Mouse (Mus musculus): ENCODE data around the gene Mms19.
A peak's percentile ranks its signal among the peaks of the same experiment; 100 is the strongest.

Mms19 gene

GRCm38 (mm10) chr19:41998770-41999548, 18.0 kb upstream of the Mms19 start:
- ATAC-seq (ENCODE audit: low TSS enrichment): no peak

DNA sequence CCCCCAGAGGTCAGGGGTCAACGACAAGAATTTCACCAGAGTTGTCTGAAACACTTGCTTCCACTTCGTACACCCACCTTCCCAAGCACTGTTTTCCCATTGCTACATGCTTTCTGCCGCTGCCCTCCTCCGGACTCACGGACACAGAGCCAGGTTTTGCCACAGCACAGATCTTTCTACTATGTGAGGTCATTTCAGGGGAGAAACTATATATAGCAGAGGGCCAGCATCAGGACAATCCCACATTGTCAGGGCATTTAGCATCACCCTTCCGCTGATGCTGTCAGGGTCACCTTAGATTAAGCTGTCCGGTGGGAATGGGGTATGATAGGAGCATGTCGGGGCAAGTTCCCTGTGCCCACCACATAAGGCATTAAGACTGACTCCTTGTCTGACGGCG, 16.1 kb upstream of the Mms19 start:
- ATAC-seq (ENCODE audit: low TSS enrichment): no peak

- ATAC-seq (ENCODE audit: low TSS enrichment): no peak
Observed at GRCm38 (mm10) chr19:41995483-41995882, 14.5 kb upstream of the Mms19 start.

DNA sequence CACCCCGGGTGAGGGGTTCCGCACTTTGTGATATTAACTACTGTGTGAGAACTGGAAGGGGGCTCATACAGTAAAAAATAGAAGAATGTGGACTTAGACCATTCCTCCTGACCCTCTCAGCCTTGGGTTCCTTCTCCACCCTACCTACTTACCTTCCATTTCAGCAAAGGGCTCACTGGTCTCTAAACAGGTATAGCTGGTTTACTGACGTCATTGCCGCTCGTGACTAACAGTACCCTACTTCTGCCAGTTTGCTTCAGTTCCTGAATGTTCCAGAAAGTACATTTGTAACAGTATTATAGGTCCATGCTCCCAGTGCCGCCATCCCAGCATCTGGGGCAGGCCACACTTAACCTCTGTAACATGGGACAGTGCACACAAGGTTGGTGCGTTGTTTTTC, 13.1 kb upstream of the Mms19 start:
- no peak for ATAC-seq (ENCODE audit: low TSS enrichment)

- peak; percentile 88 for ATAC-seq (ENCODE audit: low TSS enrichment)
Observed at GRCm38 (mm10) chr19:41993484-41993883, 12.5 kb upstream of the Mms19 start.

DNA sequence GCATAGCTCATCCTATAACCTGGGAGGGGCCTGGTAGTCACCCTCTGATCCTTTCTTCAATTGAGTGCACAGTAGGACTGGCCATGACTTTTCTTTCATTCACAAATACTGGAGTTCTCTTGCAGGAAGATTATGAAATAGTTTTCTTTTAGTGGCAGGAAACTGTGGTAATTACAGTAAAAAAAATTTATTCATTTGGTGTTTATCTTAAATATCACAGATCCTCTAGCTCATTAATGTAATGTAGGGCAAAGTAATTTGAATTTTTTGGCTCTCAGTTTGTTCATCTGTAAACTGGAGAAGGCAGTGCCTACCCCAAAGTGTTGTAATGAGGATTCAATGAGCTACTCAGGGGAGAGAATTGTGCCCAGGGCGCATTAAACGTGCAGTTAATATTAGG, 12.0 kb upstream of the Mms19 start:
- no peak for ATAC-seq (ENCODE audit: low TSS enrichment)

DNA sequence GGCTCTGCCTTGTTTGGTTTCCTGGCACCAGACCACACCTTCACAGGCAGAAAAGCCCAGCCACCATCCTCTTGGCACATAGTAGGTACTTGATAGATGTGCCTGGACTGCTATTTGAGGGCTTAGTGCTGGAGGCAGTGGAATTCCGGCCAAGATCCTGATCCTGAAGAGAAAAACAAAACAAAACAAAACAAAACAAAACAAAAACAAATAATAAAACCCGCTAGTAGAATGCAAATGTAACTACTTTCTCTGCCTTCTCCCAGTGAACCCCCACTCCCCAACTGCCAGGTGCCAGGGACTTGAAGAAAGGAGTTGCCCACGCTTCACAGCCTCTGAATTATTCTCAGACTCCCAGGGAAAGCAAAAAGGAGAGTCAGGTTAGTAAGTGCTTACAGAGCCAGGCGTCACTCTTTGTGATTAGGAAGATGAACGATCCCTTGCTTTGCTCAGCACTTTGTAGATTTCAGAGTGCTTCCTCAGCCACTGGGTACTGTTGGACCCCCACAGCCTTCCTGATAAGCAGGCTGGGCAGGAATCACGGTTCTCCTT, 11.0 kb upstream of the Mms19 start:
- 0 out of 2 replicates have a peak, but pooled peaks have one; percentile 20 for ATAC-seq (ENCODE audit: low TSS enrichment)

- no peak for ATAC-seq (ENCODE audit: low TSS enrichment)
Observed at GRCm38 (mm10) chr19:41989810-41990209, 8.9 kb upstream of the Mms19 start.

DNA sequence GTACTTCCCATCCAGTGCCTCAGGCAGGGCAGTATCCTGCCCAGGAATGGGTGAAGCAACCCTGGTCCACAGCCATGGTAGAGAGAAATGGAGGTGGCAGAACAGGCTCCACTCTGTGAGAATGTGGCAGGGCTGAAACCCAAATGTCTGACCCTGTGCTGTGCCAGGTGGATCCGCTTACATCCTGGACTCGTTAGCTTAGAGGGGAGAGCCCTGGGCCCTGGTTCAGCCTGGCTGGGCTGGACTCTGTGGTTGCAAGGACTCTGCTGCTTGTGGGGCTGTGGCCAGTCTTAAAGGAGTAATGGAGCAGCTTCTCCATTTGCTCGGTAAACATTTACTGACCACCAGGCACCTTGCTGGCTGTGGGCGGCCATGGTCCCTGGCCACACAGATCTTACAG, 6.2 kb upstream of the Mms19 start:
- no peak for ATAC-seq (ENCODE audit: low TSS enrichment)

DNA sequence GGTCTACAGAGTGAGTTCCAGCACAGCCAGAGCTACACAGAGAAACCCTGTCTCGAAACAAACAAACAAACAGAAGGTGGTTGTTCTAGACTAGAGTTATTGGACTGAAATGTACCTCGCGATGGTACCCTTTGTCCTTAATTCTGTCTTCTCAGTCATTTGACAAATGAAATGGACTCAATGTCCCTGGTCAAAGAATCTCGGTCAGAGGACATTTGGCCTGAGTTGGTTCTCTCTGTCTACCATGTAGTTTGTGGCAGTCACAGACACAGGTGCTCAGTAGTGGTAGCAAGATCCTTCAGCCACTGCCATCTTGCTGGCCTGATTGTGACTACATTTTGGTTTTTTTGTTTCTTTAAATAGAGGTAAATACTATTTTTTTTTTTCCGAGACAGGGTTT, 5.0 kb upstream of the Mms19 start:
- ATAC-seq (ENCODE audit: low TSS enrichment): no peak

DNA sequence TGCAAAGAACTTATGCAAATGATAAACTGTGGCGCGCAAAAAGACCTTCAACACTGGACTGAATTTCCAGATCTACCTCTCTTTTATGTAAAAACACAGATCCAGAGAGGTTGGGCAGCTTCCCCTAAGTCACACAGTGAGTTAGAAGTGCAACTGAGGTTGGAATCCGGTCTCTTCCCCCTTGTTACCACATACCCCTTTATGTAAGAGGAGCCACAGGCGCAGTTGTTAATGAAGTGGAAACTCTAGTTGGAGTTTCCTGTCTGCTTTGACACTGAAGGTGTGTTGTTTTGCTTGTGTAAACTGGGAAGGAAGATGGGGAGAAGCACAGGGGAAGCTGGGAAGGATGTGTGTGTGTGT, 1.8 kb upstream of the Mms19 start:
- ATAC-seq (ENCODE audit: low TSS enrichment): no peak

GRCm38 (mm10) chr19:41981931-41982790, 1.2 kb upstream of the Mms19 start:
- no peak for ATAC-seq (ENCODE audit: low TSS enrichment)

DNA sequence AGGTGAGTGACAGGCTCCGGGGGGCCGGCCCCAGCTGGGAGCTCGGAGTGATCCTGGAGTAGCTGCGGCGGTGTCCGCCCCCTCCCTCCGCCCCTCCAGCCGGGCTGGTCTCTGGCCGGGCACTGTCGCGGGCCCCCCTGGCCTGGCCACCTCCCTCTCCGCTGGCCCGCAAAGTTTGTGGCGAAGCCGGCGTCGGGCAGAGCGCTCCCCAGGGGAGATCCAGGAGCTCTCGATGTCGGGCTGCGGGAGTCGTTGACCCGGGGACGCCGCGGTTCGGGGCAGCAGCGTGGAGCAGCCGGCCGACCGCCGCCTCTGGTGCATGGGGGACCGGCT, 604 bp upstream of the Mms19 start, which contains the start of gene Ubtd1:
Gene Ubtd1 (plus strand): TSS at position 169 of the 333 bp plus-strand sequence.
- no peak; the same call in 1 of the 2 replicates for ATAC-seq (ENCODE audit: low TSS enrichment)

DNA sequence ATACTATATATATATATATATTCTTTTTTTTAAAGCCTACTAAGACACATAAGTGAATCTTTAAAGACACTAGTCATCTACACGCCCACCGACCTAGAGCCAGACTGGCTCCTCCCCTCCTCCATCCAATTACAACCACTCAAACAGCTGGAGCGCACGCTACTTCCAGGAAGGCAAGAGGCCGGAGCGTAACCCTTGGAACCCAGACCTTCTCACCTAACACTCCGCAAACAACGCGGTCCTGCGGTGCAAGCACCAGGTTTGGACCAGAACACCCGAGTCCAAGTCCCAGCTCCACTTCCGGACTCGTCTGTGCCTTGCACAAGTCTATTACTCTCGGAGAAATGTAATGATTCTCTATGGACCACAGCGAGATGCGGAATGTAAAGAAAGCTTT, 537 bp downstream of the Mms19 start:
- no peak for ATAC-seq (ENCODE audit: low TSS enrichment)

DNA sequence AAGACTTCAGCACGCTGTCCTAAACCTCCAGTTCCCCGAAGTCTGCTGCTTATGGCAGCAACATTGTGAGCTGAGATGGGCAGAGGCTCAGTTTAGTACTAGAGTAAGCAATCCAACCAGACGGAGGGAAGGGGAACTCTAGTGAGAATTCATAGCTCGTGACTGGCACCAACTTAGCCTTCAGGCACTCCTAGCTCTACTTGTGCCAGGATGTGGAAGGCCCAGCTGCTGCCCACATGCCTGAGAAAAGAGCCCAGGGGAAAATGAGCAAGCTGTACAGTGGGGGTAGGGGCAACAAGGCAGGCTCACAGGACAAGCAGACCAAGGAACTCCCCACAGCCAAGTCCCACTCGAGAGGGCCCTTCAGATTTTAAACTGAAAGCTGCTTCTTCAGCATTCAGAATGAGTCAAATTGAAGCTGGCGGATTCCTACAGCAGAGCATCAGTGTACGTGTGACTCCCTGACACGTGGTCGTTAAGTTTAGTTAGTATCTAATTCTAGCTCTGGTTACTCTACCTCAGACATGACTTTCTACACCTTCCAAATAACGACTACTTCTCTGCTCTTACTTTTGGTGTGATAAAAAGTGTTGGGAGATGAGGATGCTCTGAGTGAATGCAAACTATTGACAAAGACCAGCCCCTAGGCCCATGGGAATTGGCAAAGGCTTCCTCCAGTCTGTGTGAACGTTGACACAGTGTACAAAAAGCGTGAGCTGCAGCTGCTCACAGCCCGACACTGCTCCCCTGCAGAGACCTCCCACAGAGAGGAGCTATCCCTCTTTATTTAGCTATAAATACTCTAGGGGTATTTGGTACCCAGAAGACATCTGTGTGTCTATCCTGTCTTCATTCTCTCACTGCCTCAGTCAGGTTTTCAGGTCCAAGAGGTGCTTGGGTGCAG, 6.8 kb downstream of the Mms19 start:
- ATAC-seq (ENCODE audit: low TSS enrichment): peak; percentile 92

GRCm38 (mm10) chr19:41969618-41970017, 11.3 kb downstream of the Mms19 start:
- ATAC-seq (ENCODE audit: low TSS enrichment): no peak

DNA sequence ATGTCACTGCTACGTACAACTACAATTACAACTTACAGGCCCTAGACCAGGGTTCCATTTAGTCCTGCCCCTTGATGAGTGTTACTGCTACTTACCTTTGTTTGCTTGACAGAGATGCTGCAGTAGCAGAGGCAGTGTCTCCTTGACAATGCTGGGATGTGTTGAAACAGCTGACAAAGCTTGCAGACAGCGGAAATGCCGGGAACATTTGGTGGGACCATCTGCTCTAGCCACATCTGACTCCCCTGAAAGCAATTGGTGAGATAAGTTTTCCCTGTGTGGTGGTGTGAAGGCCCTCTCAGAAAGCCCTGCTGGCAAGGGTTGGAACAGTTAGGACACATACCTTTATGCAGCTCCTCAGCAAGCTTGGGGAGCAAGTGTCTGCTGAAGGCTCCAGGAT, 27.4 kb downstream of the Mms19 start:
- no peak for ATAC-seq (ENCODE audit: low TSS enrichment)

DNA sequence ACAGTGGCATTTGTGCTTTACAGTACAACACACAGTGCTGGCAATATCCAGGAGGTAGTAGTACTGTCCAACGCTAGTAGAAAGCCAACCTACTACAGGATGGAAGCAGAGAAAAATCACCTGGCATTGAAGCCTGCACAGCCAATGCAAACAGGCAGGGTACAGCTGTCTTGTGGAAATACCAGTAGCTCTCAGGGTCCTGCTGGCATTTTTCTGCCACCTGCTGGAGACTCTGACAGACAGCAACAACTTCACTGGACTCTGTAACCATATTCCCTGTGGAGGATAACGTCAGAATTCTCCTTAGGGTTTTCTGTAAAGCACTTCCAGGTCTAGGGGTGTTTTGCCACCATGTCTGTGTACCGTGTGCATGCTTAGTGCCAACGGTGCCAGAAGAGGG, 28.7 kb downstream of the Mms19 start:
- peak; percentile 68; the same call in 1 of the 2 replicates for ATAC-seq (ENCODE audit: low TSS enrichment)

DNA sequence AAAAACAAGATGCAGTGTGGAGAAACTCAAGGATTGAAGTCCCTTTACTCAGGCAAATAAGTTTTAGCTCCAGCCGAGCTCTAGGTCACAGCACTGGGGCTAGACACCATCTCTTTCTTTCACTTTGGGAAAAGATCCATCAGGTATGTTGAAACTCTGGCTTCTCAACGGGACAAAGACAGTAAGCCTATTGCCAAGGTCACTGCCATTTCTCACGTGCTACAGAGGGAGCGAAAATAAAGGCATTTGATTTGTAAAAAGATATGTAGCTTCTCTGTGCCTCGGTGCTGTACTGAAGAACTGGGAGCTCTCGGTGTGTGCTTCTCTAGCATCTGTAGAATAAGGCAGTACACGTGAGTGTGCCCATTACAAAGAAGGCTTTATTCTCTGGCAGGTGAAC, 37.1 kb downstream of the Mms19 start:
- ATAC-seq (ENCODE audit: low TSS enrichment): no peak

- ATAC-seq (ENCODE audit: low TSS enrichment): no peak
Observed at GRCm38 (mm10) chr19:41938539-41938938, 42.4 kb downstream of the Mms19 start.

- no peak for ATAC-seq (ENCODE audit: low TSS enrichment)
Observed at GRCm38 (mm10) chr19:41935921-41936320, 45.0 kb downstream of the Mms19 start.

DNA sequence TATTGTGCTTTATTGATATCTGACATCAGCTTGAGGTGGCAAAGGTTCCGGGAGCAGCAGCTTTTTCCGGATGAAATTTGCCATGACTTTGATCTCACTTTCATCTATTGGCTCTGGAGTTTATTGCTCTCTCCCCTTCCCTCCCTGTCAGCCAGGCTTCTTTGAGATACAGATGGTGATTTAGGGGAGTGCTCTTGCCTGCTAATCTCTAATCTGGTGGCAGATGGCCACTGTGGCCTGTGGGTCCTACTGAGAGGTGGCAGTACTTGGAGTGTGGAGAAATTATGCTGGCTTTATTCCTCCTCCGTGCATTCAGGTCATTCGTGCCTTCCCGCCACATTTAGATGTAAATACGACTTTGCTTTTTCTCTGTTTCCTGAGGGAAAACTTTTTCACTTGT, 46.8 kb downstream of the Mms19 start:
- no peak for ATAC-seq (ENCODE audit: low TSS enrichment)
